In genomic region chr9:75037451-75038356, GRCm38 (mm10) we compare ENCODE assay signal across 8 mouse cellular contexts. TPM values are rescaled to one million over a fixed set of nuclear protein-coding genes. Genes with fewer than 3 reads are reported as not detected.
DNase-seq lines count a peak whose midpoint lies in the region; ATAC-seq and TF ChIP-seq lines count a peak whose summit lies in the region.

TSS of gene Arpp19 (plus strand) at chr9:75037614.

- peaks cover 23% of the 10 kb centered on the region for H3K36me3 ChIP-seq in G1E (replicated peaks)
- H3K36me3 ChIP-seq in forebrain, postnatal 0 days (ENCODE audit: insufficient read depth), result no peaks in the 10 kb centered on the region
- no peaks in the 10 kb centered on the region for H3K36me3 ChIP-seq in lung, embryonic 15.5 days

- DNase-seq in G1E (ENCODE audit: low spot score), result peak; percentile 71
- peak; percentile 87 to 93 for DNase-seq in cerebellum, adult 18-20 months
- DNase-seq in forebrain, postnatal 0 days, result peak; percentile 86
- DNase-seq in heart, postnatal 4 days, result peak; percentile 83
- DNase-seq in layer of hippocampus, adult 8-10 months (ENCODE audit: low spot score in 2 of 2), result peak; percentile 81 to 85
- DNase-seq in ovary, adult 18-20 months (ENCODE audit: low spot score), result peak; percentile 78
- peak; percentile 90 for DNase-seq in thymus, postnatal 0 days (ENCODE audit: low spot score)

- peak within 1 kb of the TSS; percentile 87 for H3K4me3 ChIP-seq in G1E (ENCODE audit: low read depth, low read length)
- peak within 1 kb of the TSS; percentile 85 for H3K4me3 ChIP-seq in forebrain, postnatal 0 days (ENCODE audit: low read depth, low read length)
- peak within 1 kb of the TSS; percentile 93 for H3K4me3 ChIP-seq in lung, embryonic 15.5 days

- no peaks in the 10 kb centered on the region; the same call in 1 of the 2 replicates for H3K27me3 ChIP-seq in G1E (ENCODE audit: insufficient read depth, low read length)
- no peaks in the 10 kb centered on the region for H3K27me3 ChIP-seq in forebrain, postnatal 0 days (ENCODE audit: insufficient read depth, low read length)
- H3K27me3 ChIP-seq in lung, embryonic 15.5 days, result no peaks in the 10 kb centered on the region

- H3K4me2 ChIP-seq in forebrain, postnatal 0 days (ENCODE audit: low read depth), result peak within 1 kb of the TSS; percentile 65
- peak within 1 kb of the TSS; percentile 58 for H3K4me2 ChIP-seq in lung, embryonic 15.5 days

- H3K9ac ChIP-seq in forebrain, postnatal 0 days, result peak within 1 kb of the TSS; percentile 90
- H3K9ac ChIP-seq in lung, embryonic 15.5 days, result peak within 1 kb of the TSS; percentile 95

- peak within 1 kb of the TSS; percentile 80 for H3K27ac ChIP-seq in forebrain, postnatal 0 days (ENCODE audit: low read depth, low read length)
- peak within 1 kb of the TSS; percentile 69 for H3K27ac ChIP-seq in lung, embryonic 15.5 days

- H3K9me3 ChIP-seq in G1E (replicated peaks), result no peaks in the 10 kb centered on the region
- no peaks in the 10 kb centered on the region for H3K9me3 ChIP-seq in forebrain, postnatal 0 days (ENCODE audit: low read length)
- no peaks in the 10 kb centered on the region for H3K9me3 ChIP-seq in lung, embryonic 15.5 days

- ATAC-seq in G1E (ENCODE audit: extremely low read depth, insufficient number of reproducible peaks, low FRiP score, poor library complexity, severe bottlenecking), result peak; percentile 93
- ATAC-seq in forebrain, postnatal 0 days, result peak; percentile 99
- ATAC-seq in lung, embryonic 15.5 days (ENCODE audit: borderline replicate concordance, extremely low read depth, low FRiP score, low TSS enrichment), result peak; percentile 96

- H3K4me1 ChIP-seq in G1E (ENCODE audit: insufficient read depth, low read depth, low read length), result peaks cover 21% of the 10 kb centered on the region
- H3K4me1 ChIP-seq in forebrain, postnatal 0 days (ENCODE audit: insufficient read depth), result peaks cover 7% of the 10 kb centered on the region
- H3K4me1 ChIP-seq in lung, embryonic 15.5 days, result peaks cover 16% of the 10 kb centered on the region

- 2% methylated on average over 71 of the region's 73 CpGs for WGBS in forebrain, postnatal 0 days
- WGBS in lung, embryonic 15.5 days, result under 1% methylated on average over 73 of the region's 73 CpGs

- no peak for TF ChIP-seq CTCF in G1E (IDR thresholded peaks at IDR 0.05; ENCODE audit: low read depth, low read length)
- peak; percentile 27; the same call in 1 of the 2 replicates for TF ChIP-seq CTCF in forebrain, postnatal 0 days (IDR thresholded peaks at IDR 0.05; ENCODE audit: low read depth)

RNA-seq across cellular contexts. Expression of gene Arpp19, which starts in this region (rescaled TPM):
- total RNA-seq in G1E (2014; fragmentation: Nextera tagmentation) (76.8 and 89.7 TPM in 2 replicates), G1E (2017) (205 and 219 TPM in 2 replicates)
- 64.4 and 71.2 TPM in 2 replicates for polyA plus RNA-seq in G1E (2012)
- 109 and 111 TPM in 2 replicates for total RNA-seq in forebrain, postnatal 0 days (2014; rRNA removed)
- polyA plus RNA-seq in forebrain, postnatal 0 days (2015; fragmentation: Nextera tagmentation; extraction: Ambion mirVana), result 213 and 233 TPM in 2 replicates
- total RNA-seq in heart, postnatal 4 days (2021), result 100 to 1,000 TPM; 154 to 179 TPM
- total RNA-seq in layer of hippocampus, adult 8-10 months (2022), result 100 to 1,000 TPM; 138 to 178 (median 156) TPM
- polyA plus RNA-seq in lung, embryonic 15.5 days (2015; fragmentation: Nextera tagmentation; extraction: Ambion mirVana), result 254 and 268 TPM in 2 replicates
- polyA plus RNA-seq in thymus, postnatal 0 days (2015; fragmentation: Nextera tagmentation; extraction: Ambion mirVana), result 467 and 471 TPM in 2 replicates

Comparison
In these comparisons a context has a peak if more than half of its experiments do, and no peak if none do; other contexts are left out.
1. Peak in every context shown above with its lines: DNase-seq, ATAC-seq, H3K4me3 ChIP-seq and H3K27ac ChIP-seq.